Mouse (Mus musculus) erythroblast, embryonic 14.5 days (primary cell): ENCODE measurements around the gene Slc35d3.

ENCODE experiments used
- GATA1 ChIP-seq: IDR thresholded peaks from 2 replicates; pipeline ENCODE4 v1.6.1; 2012; ENCODE audit warnings: low read length, inconsistent platforms, mixed read lengths
- TAL1 ChIP-seq: IDR thresholded peaks from 3 replicates; pipeline ENCODE4 v1.6.1; 2012; ENCODE audit warnings: low read length, inconsistent platforms, mixed read lengths

- TF ChIP-seq TAL1, result no peak
- no peak for TF ChIP-seq GATA1
Measured at GRCm38 (mm10) chr10:19886249-19886648, 35.0 kb upstream of the Slc35d3 start.
